Mouse (Mus musculus): Measurements from ENCODE around the gene Mei1.

- TF ChIP-seq CTCF (IDR thresholded peaks at IDR 0.05; ENCODE audit: low read depth), result no peak
- TF ChIP-seq EP300 (IDR thresholded peaks at IDR 0.05; ENCODE audit: low read depth), result no peak
Observed at GRCm38 (mm10) chr15:82071816-82072469, 2.1 kb downstream of the Mei1 start.

Measured in heart, postnatal 0 days (tissue).